Mouse (Mus musculus) adrenal gland, postnatal 36 days (tissue): Measurements from ENCODE around the gene Ypel2. TPM values are rescaled to one million over a fixed set of nuclear protein-coding genes. Genes with fewer than 3 reads are reported as not detected.

ENCODE experiments used
- DNase-seq, 2 experiments: peaks; one replicate each; pipeline ENCODE4 v3.0.0; 2021; ENCODE audit warnings: mixed read lengths in 1 of 2
- total RNA-seq, 2 experiments: library from RNA; stranded (reverse); gene quantifications; 2 replicates each; pipeline ENCODE4 v1.2.3; 2021

Gene Ypel2
- total RNA-seq, 2 experiments from 2014 or later = 12.2 to 39.6 TPM

GRCm38 (mm10) chr11:86930636-86931180 lies 62.8 kb downstream of the Ypel2 start:
- no peak for DNase-seq

GRCm38 (mm10) chr11:86929985-86930384 lies 63.5 kb downstream of the Ypel2 start:
- DNase-seq = peak in 1 of 2 experiments; percentile 51

GRCm38 (mm10) chr11:86929531-86929930 lies 64.0 kb downstream of the Ypel2 start:
- no peak for DNase-seq

- DNase-seq = no peak
Measured at GRCm38 (mm10) chr11:86925085-86925638, 68.3 kb downstream of the Ypel2 start.

GRCm38 (mm10) chr11:86924629-86925028 lies 68.9 kb downstream of the Ypel2 start:
- DNase-seq = no peak

DNA sequence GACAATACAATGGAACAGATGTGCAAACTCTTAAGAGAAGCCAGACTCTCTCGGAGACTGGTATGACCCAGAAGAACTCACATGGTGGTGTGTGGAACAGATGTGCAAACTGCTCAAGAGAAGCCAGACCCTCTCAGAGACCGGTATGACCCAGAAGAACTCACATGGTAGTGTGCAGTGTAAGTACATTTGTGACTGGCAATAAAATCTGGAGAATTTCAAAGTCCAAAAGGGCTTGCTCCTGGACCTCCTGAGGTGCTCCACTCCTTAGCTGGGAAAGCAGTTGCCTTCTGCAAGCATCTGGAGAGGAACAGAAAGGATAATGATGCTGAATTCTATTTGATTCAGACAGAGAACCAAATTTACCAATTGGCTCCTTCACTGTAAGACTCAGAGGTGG lies 69.9 kb downstream of the Ypel2 start:
- DNase-seq = no peak

- no peak for DNase-seq
Measured at GRCm38 (mm10) chr11:86922029-86922428, 71.5 kb downstream of the Ypel2 start.

GRCm38 (mm10) chr11:86921335-86921734 lies 72.2 kb downstream of the Ypel2 start:
- peak in 1 of 2 experiments; percentile 49 for DNase-seq

GRCm38 (mm10) chr11:86920111-86921080 lies 73.1 kb downstream of the Ypel2 start:
- peak; percentile 77 to 81 for DNase-seq

GRCm38 (mm10) chr11:86919468-86919867 lies 74.0 kb downstream of the Ypel2 start:
- DNase-seq = no peak

DNA sequence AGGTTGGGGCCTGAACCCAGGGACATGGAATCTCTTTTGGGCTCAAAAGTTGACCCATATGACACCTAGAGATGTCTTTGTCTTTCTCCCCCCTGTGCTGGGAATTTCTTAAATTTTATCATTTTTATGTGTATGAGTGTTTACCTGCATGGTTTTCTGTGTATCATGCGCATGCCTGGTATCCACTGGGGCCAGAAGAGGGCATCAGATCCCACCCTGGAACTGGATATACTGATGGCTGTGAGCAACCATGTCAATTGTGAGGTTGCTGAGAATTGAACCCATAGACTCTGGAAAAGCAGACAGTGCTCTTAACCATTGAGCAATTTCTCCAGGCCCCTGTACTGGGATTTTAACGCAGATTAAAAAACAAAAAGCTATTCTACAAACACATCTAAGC lies 76.0 kb downstream of the Ypel2 start:
- DNase-seq = no peak

GRCm38 (mm10) chr11:86916596-86917249 lies 76.8 kb downstream of the Ypel2 start:
- DNase-seq = no peak

- DNase-seq = peak; percentile 59 to 63
Measured at GRCm38 (mm10) chr11:86914329-86914728, 79.2 kb downstream of the Ypel2 start.

DNA sequence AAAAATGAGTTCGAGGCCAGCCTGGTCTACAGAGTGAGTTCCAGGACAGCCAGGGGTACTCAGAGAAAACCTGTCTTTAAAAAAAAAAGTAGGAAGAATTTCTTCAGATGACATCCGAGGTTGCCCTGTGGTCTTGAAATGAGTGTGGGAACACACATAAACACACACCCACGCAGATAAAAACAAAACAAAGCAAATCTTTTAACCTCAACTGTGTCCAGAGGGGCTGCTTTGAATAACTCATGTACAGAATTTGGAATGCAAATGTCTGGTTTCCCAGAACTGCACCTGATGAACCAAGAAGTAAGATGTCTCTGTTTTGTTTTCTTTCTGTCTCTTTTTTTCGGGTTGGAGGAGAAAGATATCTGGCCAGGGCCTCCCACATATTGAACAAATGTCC lies 83.3 kb downstream of the Ypel2 start:
- DNase-seq = no peak

GRCm38 (mm10) chr11:86909028-86909427 lies 84.5 kb downstream of the Ypel2 start:
- DNase-seq = no peak

- DNase-seq = peak; percentile 40 to 50
Measured at GRCm38 (mm10) chr11:86907889-86908590, 85.5 kb downstream of the Ypel2 start.

DNA sequence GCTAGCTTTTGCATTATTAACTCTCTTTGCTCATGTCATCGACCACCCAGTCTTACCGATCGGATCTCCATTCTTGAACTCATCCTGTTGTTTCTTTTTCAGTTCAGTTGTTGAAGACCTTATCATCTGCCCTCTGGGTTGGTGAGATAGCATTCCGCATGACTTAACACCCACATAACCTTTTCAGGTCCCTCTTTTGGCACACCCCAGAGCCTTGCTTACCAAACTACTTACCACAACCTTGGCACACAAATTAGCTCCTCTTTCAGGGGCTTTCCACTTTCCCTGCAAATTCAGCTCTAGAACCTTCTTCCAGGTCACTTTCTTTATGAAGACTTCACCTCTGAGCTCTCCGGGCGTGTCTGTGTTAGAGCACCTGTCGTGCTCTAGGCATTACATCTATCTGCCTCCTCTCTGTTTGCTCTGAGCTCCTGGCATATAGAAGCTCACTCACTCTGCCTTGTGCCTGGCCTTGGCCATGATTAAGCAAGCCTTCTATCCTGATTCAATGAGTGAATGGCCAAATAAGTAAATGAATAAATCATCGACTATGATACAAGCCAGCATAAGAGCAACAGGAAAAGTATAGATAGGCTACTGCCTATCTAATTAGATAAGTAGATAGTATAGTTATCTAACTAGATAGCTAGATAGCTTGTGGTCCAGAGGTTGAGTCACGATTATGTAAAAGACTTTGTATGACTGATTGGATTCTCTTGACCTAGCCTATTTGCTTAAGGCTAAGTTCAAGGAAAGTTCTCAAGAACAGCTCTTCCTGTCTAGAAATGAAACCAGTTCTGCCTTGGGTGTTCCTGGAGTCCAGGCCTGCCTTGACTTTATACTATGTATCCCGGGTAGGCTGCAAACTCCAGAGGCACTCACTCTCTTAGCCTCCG lies 86.5 kb downstream of the Ypel2 start:
- DNase-seq = peak in 1 of 2 experiments; percentile 46

DNA sequence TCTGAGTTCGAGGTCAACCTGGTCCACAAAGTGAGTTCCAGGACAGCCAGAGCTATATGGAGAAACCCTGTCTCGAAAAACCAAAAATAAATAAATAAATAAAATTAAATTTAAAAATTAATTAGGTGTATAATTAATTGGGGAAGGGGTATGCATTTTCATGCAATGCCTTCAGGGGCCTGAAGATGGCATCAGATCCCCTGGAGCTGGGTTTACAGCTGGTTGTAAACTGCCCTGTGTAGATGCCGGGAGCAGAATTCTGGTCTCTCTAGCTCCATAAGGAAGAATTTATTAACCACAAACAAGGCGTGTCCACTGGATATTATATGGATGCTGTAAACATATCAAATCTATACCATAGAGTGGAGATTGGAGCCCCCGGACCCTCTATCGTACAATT lies 87.2 kb downstream of the Ypel2 start:
- no peak for DNase-seq

DNA sequence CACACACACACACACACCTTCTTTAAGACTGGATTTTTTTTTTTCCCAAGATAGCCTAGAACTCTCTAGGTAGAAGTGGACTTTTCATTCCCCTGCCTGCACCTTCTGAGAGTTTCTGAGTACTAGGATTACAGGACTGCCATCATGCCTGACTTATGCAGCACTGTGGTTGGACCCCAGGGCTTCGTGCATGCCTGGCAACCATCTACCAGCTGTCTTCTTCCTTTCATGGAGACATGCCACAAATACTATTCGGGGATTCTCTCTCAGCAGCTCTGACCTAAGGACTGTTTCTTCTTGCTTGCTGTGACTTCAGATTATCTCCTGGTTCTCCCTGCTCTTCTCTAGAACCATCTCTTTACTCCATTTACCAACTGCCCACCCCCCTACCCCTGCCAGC lies 88.2 kb downstream of the Ypel2 start:
- DNase-seq = no peak

DNA sequence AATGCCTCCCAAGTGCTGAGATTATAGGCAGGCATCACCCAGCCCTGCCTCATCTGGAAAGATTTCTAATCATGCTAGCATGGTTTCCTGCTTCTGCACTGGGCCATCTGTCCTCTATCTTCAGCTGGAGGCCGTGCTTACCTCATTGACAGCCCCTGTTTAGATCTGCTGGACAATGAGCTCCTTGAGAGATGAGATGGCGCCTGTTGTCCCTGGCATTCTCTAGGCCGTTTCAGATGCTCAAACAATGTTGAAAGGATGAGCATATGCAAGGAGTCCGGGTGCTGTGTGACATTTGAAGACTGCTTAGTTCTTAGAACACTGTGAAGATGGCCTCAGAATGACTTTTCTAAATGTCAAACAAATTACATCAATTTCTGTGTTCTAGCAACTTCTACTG lies 88.8 kb downstream of the Ypel2 start:
- DNase-seq = peak in 1 of 2 experiments; percentile 26

DNA sequence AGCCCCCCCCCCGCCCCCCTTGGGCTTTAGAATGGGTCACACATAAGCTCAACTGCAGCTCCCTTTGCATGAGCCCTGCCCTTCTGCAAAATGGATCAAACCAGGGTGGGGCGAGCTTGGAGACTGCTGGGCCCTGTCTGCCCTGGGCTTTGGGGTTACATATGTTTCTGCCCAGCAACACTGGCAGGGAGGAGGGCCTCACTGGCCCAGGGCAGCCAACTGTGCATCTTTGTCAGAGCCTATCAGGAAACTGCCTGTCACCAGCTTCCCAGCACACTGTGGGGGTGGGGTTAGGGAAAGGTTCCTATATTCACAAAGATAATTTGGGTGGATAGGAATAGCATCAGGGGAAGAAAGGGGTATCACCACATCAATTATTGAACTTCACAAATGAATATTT lies 95.1 kb downstream of the Ypel2 start:
- no peak for DNase-seq
